Mouse (Mus musculus): ENCODE data around the gene U2af2.

Gene U2af2

GRCm38 (mm10) chr7:5037467-5037866 is 24.5 kb upstream of the U2af2 start:
- DNase-seq = no peak

- peak; percentile 95 for DNase-seq
Observed at GRCm38 (mm10) chr7:5038109-5038732, 23.7 kb upstream of the U2af2 start, which contains the start of gene Zfp784. TSS of gene Zfp784 (minus strand) at chr7:5038446.

- DNase-seq = no peak
Observed at GRCm38 (mm10) chr7:5038940-5039339, 23.0 kb upstream of the U2af2 start.

GRCm38 (mm10) chr7:5044981-5045380 is 17.0 kb upstream of the U2af2 start:
- no peak for DNase-seq

GRCm38 (mm10) chr7:5046112-5046511 is 15.8 kb upstream of the U2af2 start:
- DNase-seq = no peak

- DNase-seq = peak; percentile 73
Observed at GRCm38 (mm10) chr7:5047313-5047712, 14.6 kb upstream of the U2af2 start.

- DNase-seq = peak; percentile 82
Observed at GRCm38 (mm10) chr7:5051193-5052192, 10.4 kb upstream of the U2af2 start, which contains the start of gene Zfp580. TSS of gene Zfp580 (plus strand) at chr7:5051538.

GRCm38 (mm10) chr7:5052438-5052837 is 9.5 kb upstream of the U2af2 start:
- DNase-seq = peak; percentile 52

GRCm38 (mm10) chr7:5052931-5053343 is 9.0 kb upstream of the U2af2 start:
- peak; percentile 54 for DNase-seq

GRCm38 (mm10) chr7:5053456-5054179 is 8.3 kb upstream of the U2af2 start:
- DNase-seq = peak; percentile 54

GRCm38 (mm10) chr7:5056651-5057263 is 5.2 kb upstream of the U2af2 start:
- peak; percentile 72 for DNase-seq

GRCm38 (mm10) chr7:5057381-5057780 is 4.6 kb upstream of the U2af2 start:
- peak; percentile 61 for DNase-seq

- DNase-seq = peak; percentile 61
Observed at GRCm38 (mm10) chr7:5057804-5058203, 4.1 kb upstream of the U2af2 start.

GRCm38 (mm10) chr7:5058631-5059030 is 3.3 kb upstream of the U2af2 start:
- DNase-seq = peak; percentile 66

GRCm38 (mm10) chr7:5059421-5059820 is 2.5 kb upstream of the U2af2 start:
- DNase-seq = peak; percentile 69

GRCm38 (mm10) chr7:5060239-5060731 is 1.7 kb upstream of the U2af2 start:
- DNase-seq = peak; percentile 94

- peak; percentile 99 for DNase-seq
Observed at GRCm38 (mm10) chr7:5060944-5061773, 784 bp upstream of the U2af2 start.

GRCm38 (mm10) chr7:5062360-5063001 is 538 bp downstream of the U2af2 start:
- DNase-seq = peak; percentile 80

GRCm38 (mm10) chr7:5064886-5065285 is 2.9 kb downstream of the U2af2 start:
- DNase-seq = no peak

- DNase-seq = no peak
Observed at GRCm38 (mm10) chr7:5073586-5073985, 11.6 kb downstream of the U2af2 start.

GRCm38 (mm10) chr7:5074984-5075383 is 13.0 kb downstream of the U2af2 start:
- DNase-seq = no peak

Data from cerebellum, adult 9-10 months (tissue).